Mouse (Mus musculus): ENCODE results near the gene Dtd1. TPM values are rescaled to one million over a fixed set of nuclear protein-coding genes. Genes with fewer than 3 reads are reported as not detected.

Dtd1 gene
- polyA plus RNA-seq, 1 experiment, result 25.9 TPM

GRCm38 (mm10) chr2:144760666-144761065, 161.0 kb downstream of the Dtd1 start:
- no peak overlapping the region for H3K27ac ChIP-seq (replicated peaks; ENCODE audit: low read depth, low read length)
- no peaks in the 10 kb centered on the region for H3K4me1 ChIP-seq (ENCODE audit: control insufficient read depth, insufficient read depth, insufficient read length, low read length)

GRCm38 (mm10) chr2:144763706-144764105, 164.0 kb downstream of the Dtd1 start:
- Histone ChIP-seq H3K4me1 (ENCODE audit: control insufficient read depth, insufficient read depth, insufficient read length, low read length) (no peaks in the 10 kb centered on the region), H3K27ac (replicated peaks; ENCODE audit: low read depth, low read length) (no peak overlapping the region), H3K4me3 (ENCODE audit: insufficient read depth, low read depth, low read length) (no peak overlapping the region)

More at GRCm38 (mm10) chr2:144760666-144761065, 161.0 kb downstream of the Dtd1 start:
- no peak overlapping the region for H3K4me3 ChIP-seq (ENCODE audit: insufficient read depth, low read depth, low read length)

GRCm38 (mm10) chr2:144764116-144764788, 164.6 kb downstream of the Dtd1 start:
- no peak overlapping the region for H3K4me3 ChIP-seq (ENCODE audit: insufficient read depth, low read depth, low read length)
- no peaks in the 10 kb centered on the region for H3K4me1 ChIP-seq (ENCODE audit: control insufficient read depth, insufficient read depth, insufficient read length, low read length)
- no peak overlapping the region for H3K27ac ChIP-seq (replicated peaks; ENCODE audit: low read depth, low read length)

GRCm38 (mm10) chr2:144765219-144765618, 165.5 kb downstream of the Dtd1 start:
- Histone ChIP-seq H3K4me3 (ENCODE audit: insufficient read depth, low read depth, low read length) (no peak overlapping the region), H3K4me1 (ENCODE audit: control insufficient read depth, insufficient read depth, insufficient read length, low read length) (no peaks in the 10 kb centered on the region), H3K27ac (replicated peaks; ENCODE audit: low read depth, low read length) (no peak overlapping the region)

- H3K4me3 ChIP-seq (ENCODE audit: insufficient read depth, low read depth, low read length), result no peak overlapping the region
- no peaks in the 10 kb centered on the region for H3K4me1 ChIP-seq (ENCODE audit: control insufficient read depth, insufficient read depth, insufficient read length, low read length)
- H3K27ac ChIP-seq (replicated peaks; ENCODE audit: low read depth, low read length), result no peak overlapping the region
These were observed 168.8 kb downstream of the Dtd1 start for GRCm38 (mm10) chr2:144768375-144769117.

GRCm38 (mm10) chr2:144769118-144769496, 169.4 kb downstream of the Dtd1 start:
- Histone ChIP-seq H3K4me1 (ENCODE audit: control insufficient read depth, insufficient read depth, insufficient read length, low read length) (no peaks in the 10 kb centered on the region), H3K4me3 (ENCODE audit: insufficient read depth, low read depth, low read length) (no peak overlapping the region), H3K27ac (replicated peaks; ENCODE audit: low read depth, low read length) (no peak overlapping the region)

- no peaks in the 10 kb centered on the region for H3K4me1 ChIP-seq (ENCODE audit: control insufficient read depth, insufficient read depth, insufficient read length, low read length)
- H3K4me3 ChIP-seq (ENCODE audit: insufficient read depth, low read depth, low read length), result no peak overlapping the region
- H3K27ac ChIP-seq (replicated peaks; ENCODE audit: low read depth, low read length), result no peak overlapping the region
These were observed 169.9 kb downstream of the Dtd1 start for GRCm38 (mm10) chr2:144769556-144769955.

- H3K27ac ChIP-seq (replicated peaks; ENCODE audit: low read depth, low read length), result no peak overlapping the region
- H3K4me1 ChIP-seq (ENCODE audit: control insufficient read depth, insufficient read depth, insufficient read length, low read length), result no peaks in the 10 kb centered on the region
- H3K4me3 ChIP-seq (ENCODE audit: insufficient read depth, low read depth, low read length), result no peak overlapping the region
These were observed 170.8 kb downstream of the Dtd1 start for GRCm38 (mm10) chr2:144770452-144770941.

GRCm38 (mm10) chr2:144771841-144772240, 172.1 kb downstream of the Dtd1 start:
- Histone ChIP-seq H3K4me3 (ENCODE audit: insufficient read depth, low read depth, low read length) (no peak overlapping the region), H3K27ac (replicated peaks; ENCODE audit: low read depth, low read length) (no peak overlapping the region), H3K4me1 (ENCODE audit: control insufficient read depth, insufficient read depth, insufficient read length, low read length) (no peaks in the 10 kb centered on the region)

GRCm38 (mm10) chr2:144774636-144775160, 175.0 kb downstream of the Dtd1 start:
- H3K4me1 ChIP-seq (ENCODE audit: control insufficient read depth, insufficient read depth, insufficient read length, low read length), result no peaks in the 10 kb centered on the region
- no peak overlapping the region for H3K4me3 ChIP-seq (ENCODE audit: insufficient read depth, low read depth, low read length)
- H3K27ac ChIP-seq (replicated peaks; ENCODE audit: low read depth, low read length), result no peak overlapping the region

- H3K4me3 ChIP-seq (ENCODE audit: insufficient read depth, low read depth, low read length), result no peak overlapping the region
These were observed 175.9 kb downstream of the Dtd1 start for GRCm38 (mm10) chr2:144775626-144776025.

GRCm38 (mm10) chr2:144779263-144779662, 179.6 kb downstream of the Dtd1 start:
- Histone ChIP-seq H3K4me3 (ENCODE audit: insufficient read depth, low read depth, low read length) (no peak overlapping the region), H3K4me1 (ENCODE audit: control insufficient read depth, insufficient read depth, insufficient read length, low read length) (no peaks in the 10 kb centered on the region), H3K27ac (replicated peaks; ENCODE audit: low read depth, low read length) (no peak overlapping the region)

More at GRCm38 (mm10) chr2:144775626-144776025, 175.9 kb downstream of the Dtd1 start:
- Histone ChIP-seq H3K27ac (replicated peaks; ENCODE audit: low read depth, low read length) (no peak overlapping the region), H3K4me1 (ENCODE audit: control insufficient read depth, insufficient read depth, insufficient read length, low read length) (no peaks in the 10 kb centered on the region)

GRCm38 (mm10) chr2:144780731-144781130, 181.0 kb downstream of the Dtd1 start:
- Histone ChIP-seq H3K4me3 (ENCODE audit: insufficient read depth, low read depth, low read length) (no peak overlapping the region), H3K27ac (replicated peaks; ENCODE audit: low read depth, low read length) (no peak overlapping the region), H3K4me1 (ENCODE audit: control insufficient read depth, insufficient read depth, insufficient read length, low read length) (no peaks in the 10 kb centered on the region)

GRCm38 (mm10) chr2:144781871-144782270, 182.2 kb downstream of the Dtd1 start:
- Histone ChIP-seq H3K4me1 (ENCODE audit: control insufficient read depth, insufficient read depth, insufficient read length, low read length) (no peaks in the 10 kb centered on the region), H3K4me3 (ENCODE audit: insufficient read depth, low read depth, low read length) (no peak overlapping the region), H3K27ac (replicated peaks; ENCODE audit: low read depth, low read length) (no peak overlapping the region)

GRCm38 (mm10) chr2:144782481-144782880, 182.8 kb downstream of the Dtd1 start:
- Histone ChIP-seq H3K4me3 (ENCODE audit: insufficient read depth, low read depth, low read length) (no peak overlapping the region), H3K4me1 (ENCODE audit: control insufficient read depth, insufficient read depth, insufficient read length, low read length) (no peaks in the 10 kb centered on the region), H3K27ac (replicated peaks; ENCODE audit: low read depth, low read length) (no peak overlapping the region)
